Mouse (Mus musculus) midbrain, embryonic 13.5 days (tissue): ENCODE data around the gene Plekhh2. TPM values are rescaled to one million over a fixed set of nuclear protein-coding genes. Genes with fewer than 3 reads are reported as not detected.

Experiments used
- ATAC-seq: fragments of 200-750 bp; cut with Nextera tagmentation; 2 replicates; pipeline ENCODE4 v1.8.0; 2017; ENCODE audit warnings: mild to moderate bottlenecking, moderate TSS enrichment, moderate library complexity
- H3K27ac ChIP-seq: fragments of 300-500 bp; sonication (generic); 2 replicates; pipeline ENCODE4 v1.5.1; 2015; ENCODE audit warnings: inconsistent platforms, mild to moderate bottlenecking, moderate library complexity
- H3K27me3 ChIP-seq: fragments of 300-500 bp; sonication (generic); 2 replicates; pipeline ENCODE4 v1.6.1; 2015; ENCODE audit warnings: mild to moderate bottlenecking, inconsistent platforms
- H3K36me3 ChIP-seq: fragments of 300-500 bp; sonication (generic); 2 replicates; pipeline ENCODE4 v1.6.1; 2015; ENCODE audit warnings: mild to moderate bottlenecking, inconsistent platforms
- H3K4me1 ChIP-seq: fragments of 300-500 bp; sonication (generic); replicated peaks from 2 replicates; pipeline ENCODE4 v1.6.1; 2015; ENCODE audit warnings: inconsistent platforms
- H3K4me2 ChIP-seq: fragments of 300-500 bp; sonication (generic); replicated peaks from 2 replicates; pipeline ENCODE4 v1.6.1; 2015; ENCODE audit warnings: moderate library complexity, mild to moderate bottlenecking, inconsistent platforms
- H3K4me3 ChIP-seq: fragments of 300-500 bp; sonication (generic); replicated peaks from 2 replicates; pipeline ENCODE4 v1.5.1; 2015; ENCODE audit warnings: mild to moderate bottlenecking, inconsistent platforms
- H3K9ac ChIP-seq: fragments of 300-500 bp; sonication (generic); replicated peaks from 2 replicates; pipeline ENCODE4 v1.6.1; 2015; ENCODE audit warnings: mild to moderate bottlenecking, inconsistent platforms
- H3K9me3 ChIP-seq: fragments of 300-500 bp; sonication (generic); 2 replicates; pipeline ENCODE4 v1.6.1; 2016; ENCODE audit warnings: mild to moderate bottlenecking, inconsistent platforms
- WGBS: fragments of 180-500 bp; shearing (Covaris S2); methylation state at CpG from one replicate; pipeline ENCODE4 v1.1.7; 2015; 5-methylcytosine and 5-hydroxymethylcytosine counted together
- polyA plus RNA-seq: library from polyadenylated mRNA; unstranded; fragments of >200 nt; fragmentation: Nextera tagmentation; extraction: Ambion mirVana; gene quantifications from 2 replicates; pipeline ENCODE4 v1.2.1, GENCODE M21; 2015

Gene Plekhh2
- polyA plus RNA-seq, 1 experiment from 2014 or later: 1.7 TPM

DNA sequence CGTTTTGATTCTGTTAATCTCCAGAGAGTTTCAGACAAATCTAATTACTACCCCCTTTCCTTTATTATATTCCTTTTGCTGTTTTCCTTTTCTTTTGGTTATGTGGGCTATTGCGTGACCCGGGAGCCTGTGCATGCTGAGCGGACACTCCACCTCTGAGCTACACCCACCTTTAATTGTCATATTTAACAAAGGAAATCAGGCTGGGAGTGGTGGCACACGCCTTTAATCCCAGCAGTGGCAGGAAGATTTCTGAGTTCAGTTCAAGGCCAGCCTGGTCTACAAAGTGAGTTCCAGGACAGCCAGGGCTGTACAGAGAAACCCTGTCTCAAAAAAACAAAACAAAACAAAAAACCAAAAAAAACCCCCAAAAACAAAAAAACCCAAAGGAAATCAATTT lies 14.7 kb upstream of the Plekhh2 start:
- 84% methylated on average over 5 of the region's 5 CpGs for WGBS
- H3K9me3 ChIP-seq: no peaks in the 10 kb centered on the region
- H3K4me3 ChIP-seq: no peak overlapping the region
- no peaks in the 10 kb centered on the region for H3K4me1 ChIP-seq
- H3K27ac ChIP-seq: no peak overlapping the region
- H3K4me2 ChIP-seq: no peak overlapping the region
- H3K27me3 ChIP-seq: no peaks in the 10 kb centered on the region
- H3K36me3 ChIP-seq: no peaks in the 10 kb centered on the region
- H3K9ac ChIP-seq: no peak overlapping the region
- no peak for ATAC-seq

DNA sequence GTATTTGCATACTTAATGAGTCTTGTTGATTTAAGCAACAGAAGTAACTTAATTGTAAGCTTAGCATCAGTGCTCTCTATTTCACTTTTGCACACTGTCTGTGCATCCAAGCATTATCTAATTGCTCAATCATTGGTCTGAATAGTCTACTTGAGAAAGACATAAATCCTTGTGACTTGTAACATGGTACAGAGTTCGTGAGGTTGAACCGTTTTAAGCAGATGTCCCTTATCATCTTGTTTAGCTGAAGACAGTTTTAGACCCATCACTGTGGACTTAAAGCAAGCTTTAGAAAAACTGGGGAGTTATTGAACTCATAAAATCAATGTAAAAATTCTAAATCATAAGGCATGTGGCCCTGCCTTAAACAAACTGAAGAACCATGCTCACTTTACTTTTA lies 14.1 kb upstream of the Plekhh2 start:
- WGBS: 64% methylated on average over 2 of the region's 2 CpGs
- no peak for ATAC-seq
- no peaks in the 10 kb centered on the region for H3K36me3 ChIP-seq
- H3K4me2 ChIP-seq: no peak overlapping the region
- H3K27me3 ChIP-seq: no peaks in the 10 kb centered on the region
- H3K27ac ChIP-seq: no peak overlapping the region
- no peaks in the 10 kb centered on the region for H3K9me3 ChIP-seq
- no peak overlapping the region for H3K9ac ChIP-seq
- no peak overlapping the region for H3K4me3 ChIP-seq
- H3K4me1 ChIP-seq: no peaks in the 10 kb centered on the region

DNA sequence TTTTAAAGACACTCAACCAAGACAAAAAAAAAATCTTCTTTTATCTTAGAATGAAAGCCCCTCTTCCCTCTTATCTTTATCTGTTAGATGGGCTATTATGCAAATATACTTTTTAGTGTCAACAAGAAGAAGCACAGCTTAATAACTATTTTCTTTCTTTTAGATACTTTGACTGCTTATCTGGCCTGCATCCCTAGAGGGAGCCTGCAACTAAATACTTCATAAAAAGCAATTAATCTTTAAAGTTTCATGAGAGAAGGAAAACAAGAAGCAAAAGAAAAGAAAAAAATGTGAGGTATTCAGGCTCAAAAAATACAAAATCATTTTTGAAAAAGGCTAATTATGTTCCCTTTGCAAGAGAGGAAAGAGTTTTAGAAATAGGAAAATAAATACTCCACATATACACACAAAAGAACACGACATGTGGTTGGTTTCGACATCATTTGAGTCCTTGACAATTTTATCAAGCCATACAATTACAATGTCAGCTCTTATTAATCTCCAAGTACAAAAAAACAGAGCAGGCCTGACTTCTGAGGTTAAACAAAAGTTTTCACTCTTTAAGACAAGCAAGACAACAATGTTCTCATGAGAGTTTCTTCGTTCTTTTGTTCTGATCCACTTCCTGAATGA lies 13.6 kb upstream of the Plekhh2 start:
- no peak overlapping the region for H3K4me3 ChIP-seq
- H3K4me1 ChIP-seq: no peaks in the 10 kb centered on the region
- no peak overlapping the region for H3K27ac ChIP-seq
- no peaks in the 10 kb centered on the region for H3K27me3 ChIP-seq
- no peak overlapping the region for H3K4me2 ChIP-seq
- H3K9me3 ChIP-seq: no peaks in the 10 kb centered on the region
- no peak for ATAC-seq
- no peak overlapping the region for H3K9ac ChIP-seq
- no peaks in the 10 kb centered on the region for H3K36me3 ChIP-seq
- WGBS: 60% methylated on average over 3 of the region's 3 CpGs

DNA sequence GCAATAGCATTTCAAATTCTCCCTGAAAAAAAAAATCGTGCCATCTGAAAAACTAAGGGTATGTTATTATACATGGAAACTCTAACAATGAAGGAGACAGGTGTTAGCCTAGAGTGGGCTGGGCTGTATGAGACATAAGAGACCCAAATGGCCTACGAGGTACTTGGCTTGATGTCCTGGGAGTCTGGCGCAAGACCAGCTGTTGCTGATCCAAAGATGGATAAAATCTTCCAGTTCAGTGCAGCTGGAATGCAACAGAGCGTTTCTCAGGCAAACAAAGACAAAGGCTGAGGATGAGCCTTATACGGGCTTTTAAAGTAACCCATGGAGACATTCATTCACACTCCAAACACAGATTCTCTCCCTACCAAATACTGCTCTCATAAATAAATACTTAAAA lies 13.1 kb upstream of the Plekhh2 start:
- H3K4me3 ChIP-seq: no peak overlapping the region
- H3K36me3 ChIP-seq: no peaks in the 10 kb centered on the region
- H3K9ac ChIP-seq: no peak overlapping the region
- H3K4me1 ChIP-seq: no peaks in the 10 kb centered on the region
- no peaks in the 10 kb centered on the region for H3K27me3 ChIP-seq
- ATAC-seq: no peak
- H3K27ac ChIP-seq: no peak overlapping the region
- WGBS: 31% methylated on average over 5 of the region's 5 CpGs
- no peaks in the 10 kb centered on the region for H3K9me3 ChIP-seq
- H3K4me2 ChIP-seq: no peak overlapping the region

DNA sequence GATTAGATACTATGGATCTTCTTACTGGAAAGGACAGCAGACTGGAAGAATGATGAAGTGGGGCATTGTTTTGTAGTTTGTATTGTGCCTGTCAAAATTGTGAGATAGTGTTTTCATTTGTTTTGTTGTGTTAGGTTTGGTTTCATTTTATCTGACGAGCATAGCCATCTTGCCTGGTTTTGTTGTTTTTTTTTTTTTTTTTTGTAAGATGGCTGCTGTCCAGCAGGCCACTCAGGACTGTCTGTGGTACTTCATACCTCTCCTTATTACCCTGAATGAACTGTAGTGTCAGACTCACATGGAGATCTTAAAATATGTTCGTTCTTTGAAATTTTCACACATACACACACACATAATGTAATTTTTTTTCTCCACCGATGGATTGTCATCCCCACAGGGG lies 9.4 kb upstream of the Plekhh2 start:
- no peak for ATAC-seq
- Histone ChIP-seq H3K27me3 (no peaks in the 10 kb centered on the region), H3K4me3 (no peak overlapping the region), H3K4me1 (no peaks in the 10 kb centered on the region), H3K4me2 (no peak overlapping the region), H3K9ac (no peak overlapping the region), H3K36me3 (no peaks in the 10 kb centered on the region), H3K27ac (no peak overlapping the region), H3K9me3 (no peaks in the 10 kb centered on the region)
- WGBS: 89% methylated on average over 3 of the region's 3 CpGs

DNA sequence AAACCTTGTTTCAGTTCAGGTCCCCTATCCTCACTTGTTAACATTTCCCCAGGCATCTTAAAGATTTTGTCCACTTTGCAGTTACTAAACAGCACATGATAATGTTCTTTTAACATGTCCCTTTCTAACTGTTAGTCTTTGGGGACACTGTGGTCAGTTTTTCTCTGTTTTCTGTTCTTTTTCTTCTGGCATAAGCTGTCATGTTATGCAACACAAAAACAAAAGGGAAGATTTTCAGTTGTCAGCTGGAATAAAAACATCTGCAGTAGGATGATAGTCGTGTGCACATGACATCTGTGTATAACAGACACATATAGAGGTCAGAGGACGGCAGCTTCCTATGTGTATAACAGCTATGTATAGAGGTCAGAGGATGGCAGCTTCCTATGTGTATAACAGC lies 5.8 kb upstream of the Plekhh2 start:
- Histone ChIP-seq H3K27me3 (peaks cover 8% of the 10 kb centered on the region; the same call in 1 of the 2 replicates), H3K4me3 (no peak overlapping the region), H3K9ac (no peak overlapping the region), H3K27ac (no peak overlapping the region), H3K36me3 (no peaks in the 10 kb centered on the region), H3K4me1 (peaks cover 13% of the 10 kb centered on the region), H3K9me3 (no peaks in the 10 kb centered on the region), H3K4me2 (no peak overlapping the region)
- no peak for ATAC-seq
- WGBS: 77% methylated on average over 2 of the region's 2 CpGs

DNA sequence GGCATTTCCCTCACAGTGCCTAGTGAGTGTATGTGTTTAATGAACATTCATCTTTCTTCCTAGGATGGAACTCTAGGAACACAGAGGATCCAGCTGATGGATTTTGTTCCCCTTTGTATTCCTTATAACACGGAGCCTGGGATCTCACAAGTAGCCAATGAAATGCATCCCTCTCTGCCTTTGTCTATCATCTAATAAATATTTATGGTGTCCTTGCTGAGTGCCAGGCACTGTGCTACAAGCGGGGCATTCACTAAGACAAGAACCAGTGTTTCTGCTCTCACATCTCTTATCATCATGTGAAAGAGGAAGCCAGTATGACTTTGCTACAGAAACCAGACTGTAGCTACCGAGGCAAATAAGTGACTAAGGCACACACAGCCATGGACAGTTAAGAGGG lies 3.0 kb upstream of the Plekhh2 start:
- Histone ChIP-seq H3K9ac (no peak overlapping the region), H3K4me3 (no peak overlapping the region), H3K27ac (no peak overlapping the region), H3K27me3 (peaks cover 18% of the 10 kb centered on the region), H3K4me1 (peaks cover 26% of the 10 kb centered on the region), H3K4me2 (no peak overlapping the region), H3K9me3 (no peaks in the 10 kb centered on the region), H3K36me3 (no peaks in the 10 kb centered on the region)
- peak; percentile 41; the same call in 1 of the 2 replicates for ATAC-seq
- 11% methylated on average over 3 of the region's 3 CpGs for WGBS

DNA sequence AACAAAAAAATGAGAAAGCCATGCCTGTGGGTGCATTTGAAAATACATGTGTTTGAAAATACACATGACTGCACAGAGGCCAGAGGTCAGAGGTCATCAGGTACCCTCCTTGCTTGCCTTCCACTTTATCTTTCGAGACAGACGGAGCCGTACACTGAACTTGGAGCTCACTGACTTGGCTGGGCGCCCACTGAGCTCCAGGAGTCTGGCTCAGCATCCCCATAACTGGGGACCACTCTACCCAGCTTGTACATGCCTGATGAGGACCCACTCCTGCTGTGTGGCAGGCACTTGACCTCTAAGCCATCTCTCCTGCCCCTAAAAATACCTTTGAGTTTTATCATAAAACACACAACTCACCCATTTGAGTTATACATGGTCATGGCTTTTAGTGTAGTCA lies 2.5 kb upstream of the Plekhh2 start:
- no peak overlapping the region for H3K27ac ChIP-seq
- no peak overlapping the region for H3K4me2 ChIP-seq
- no peaks in the 10 kb centered on the region for H3K9me3 ChIP-seq
- H3K4me3 ChIP-seq: no peak overlapping the region
- no peak for ATAC-seq
- 63% methylated on average over 4 of the region's 4 CpGs for WGBS
- H3K4me1 ChIP-seq: peaks cover 26% of the 10 kb centered on the region
- H3K36me3 ChIP-seq: no peaks in the 10 kb centered on the region
- no peak overlapping the region for H3K9ac ChIP-seq
- H3K27me3 ChIP-seq: peaks cover 18% of the 10 kb centered on the region

DNA sequence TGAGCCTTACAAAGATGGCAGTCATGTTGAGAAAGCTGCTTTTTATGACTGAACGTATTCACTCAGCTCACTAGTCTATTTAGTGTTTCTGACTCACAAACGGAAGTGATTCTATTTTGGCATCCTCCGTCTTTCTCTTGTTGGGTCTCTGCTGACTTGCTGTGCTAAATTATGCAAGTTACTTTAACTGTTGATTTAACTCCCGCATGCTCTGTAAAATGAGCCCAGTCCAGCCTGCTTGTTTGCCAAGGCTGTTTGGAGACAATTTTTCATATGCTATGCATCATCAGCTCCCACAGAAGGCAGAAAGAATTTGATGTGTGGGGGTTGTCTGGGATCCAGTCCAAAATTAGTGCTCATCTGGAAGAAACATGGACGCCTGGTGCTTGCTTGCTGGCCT lies 1.3 kb upstream of the Plekhh2 start:
- Histone ChIP-seq H3K27me3 (peaks cover 18% of the 10 kb centered on the region), H3K9me3 (no peaks in the 10 kb centered on the region), H3K36me3 (no peaks in the 10 kb centered on the region), H3K9ac (no peak overlapping the region), H3K27ac (no peak overlapping the region), H3K4me1 (peaks cover 26% of the 10 kb centered on the region), H3K4me3 (no peak overlapping the region), H3K4me2 (no peak overlapping the region)
- 62% methylated on average over 5 of the region's 5 CpGs for WGBS
- ATAC-seq: no peak

DNA sequence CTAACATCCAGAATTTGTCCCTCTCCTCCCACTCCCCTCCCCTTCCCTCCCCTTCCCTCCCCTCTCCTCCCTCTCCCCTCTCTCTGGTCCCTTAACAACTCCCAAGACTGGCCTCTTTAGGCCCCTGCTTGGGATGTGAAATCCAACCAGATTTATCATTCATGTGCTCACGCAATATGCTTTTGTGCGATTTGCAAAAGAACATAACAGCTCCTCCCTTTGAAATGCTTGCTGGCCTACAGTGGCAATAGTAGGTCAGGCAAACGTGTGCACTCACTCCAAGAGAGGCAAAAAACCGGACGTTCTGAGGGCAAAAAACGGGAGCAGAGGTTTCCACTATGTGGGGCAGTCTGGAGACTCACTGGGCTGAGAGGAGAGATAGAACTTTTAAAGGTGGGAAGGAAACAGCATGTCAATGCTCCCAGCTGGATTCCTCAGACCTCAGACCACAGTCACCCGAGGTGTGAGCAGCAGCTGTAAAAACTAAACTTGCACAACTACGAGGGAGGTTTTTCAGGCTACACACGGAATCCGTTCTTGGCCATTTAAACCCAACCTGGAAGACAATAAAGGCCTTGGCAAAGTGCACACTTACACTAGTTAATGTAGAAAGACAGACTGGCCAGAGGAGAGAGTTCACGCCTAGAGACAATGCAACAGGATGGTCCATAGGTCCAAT lies 595 bp upstream of the Plekhh2 start:
- peaks cover 18% of the 10 kb centered on the region for H3K27me3 ChIP-seq
- H3K36me3 ChIP-seq: no peaks in the 10 kb centered on the region
- peak overlapping the region; percentile 85; the same call in 1 of the 2 replicates for H3K9ac ChIP-seq
- H3K4me1 ChIP-seq: peaks cover 26% of the 10 kb centered on the region
- H3K4me3 ChIP-seq: peak overlapping the region; percentile 74
- WGBS: 28% methylated on average over 11 of the region's 11 CpGs
- no peak for ATAC-seq
- no peak overlapping the region for H3K27ac ChIP-seq
- H3K4me2 ChIP-seq: peak overlapping the region; percentile 95
- no peaks in the 10 kb centered on the region for H3K9me3 ChIP-seq

DNA sequence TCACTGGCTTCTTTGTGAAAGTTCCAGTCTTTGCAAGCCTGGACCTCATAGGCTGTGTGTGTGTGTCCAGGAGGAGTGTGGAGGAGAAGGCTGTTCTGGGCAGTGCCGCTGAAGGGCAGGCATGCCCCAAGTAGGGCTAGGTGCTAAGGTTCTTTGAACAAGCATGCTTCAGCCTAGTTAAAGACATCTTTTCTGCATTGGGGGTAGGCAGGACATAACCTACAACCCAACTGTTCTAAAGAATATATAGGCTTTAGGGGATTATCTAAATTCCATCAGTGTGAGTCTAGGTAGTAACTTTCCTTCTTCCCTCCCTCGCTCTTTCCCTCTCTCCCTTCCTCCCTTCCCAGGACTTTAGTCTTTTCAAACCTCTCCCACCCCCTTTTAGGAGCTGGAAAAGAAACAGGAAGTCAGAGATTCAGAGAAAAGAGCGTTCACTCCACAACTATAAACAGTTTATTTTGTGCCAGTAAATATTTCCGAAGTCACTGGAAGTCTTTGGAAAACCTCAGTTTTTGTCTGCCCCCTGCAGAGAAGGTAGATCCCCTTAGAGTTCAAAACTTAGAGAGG lies 906 bp downstream of the Plekhh2 start:
- Histone ChIP-seq H3K36me3 (no peaks in the 10 kb centered on the region), H3K4me2 (peak overlapping the region; percentile 95), H3K27ac (no peak overlapping the region), H3K27me3 (peaks cover 18% of the 10 kb centered on the region), H3K9me3 (no peaks in the 10 kb centered on the region), H3K9ac (peak overlapping the region; percentile 85), H3K4me3 (peak overlapping the region; percentile 74), H3K4me1 (peaks cover 26% of the 10 kb centered on the region)
- WGBS: 42% methylated on average over 4 of the region's 4 CpGs
- peak; percentile 18; the same call in 1 of the 2 replicates for ATAC-seq

DNA sequence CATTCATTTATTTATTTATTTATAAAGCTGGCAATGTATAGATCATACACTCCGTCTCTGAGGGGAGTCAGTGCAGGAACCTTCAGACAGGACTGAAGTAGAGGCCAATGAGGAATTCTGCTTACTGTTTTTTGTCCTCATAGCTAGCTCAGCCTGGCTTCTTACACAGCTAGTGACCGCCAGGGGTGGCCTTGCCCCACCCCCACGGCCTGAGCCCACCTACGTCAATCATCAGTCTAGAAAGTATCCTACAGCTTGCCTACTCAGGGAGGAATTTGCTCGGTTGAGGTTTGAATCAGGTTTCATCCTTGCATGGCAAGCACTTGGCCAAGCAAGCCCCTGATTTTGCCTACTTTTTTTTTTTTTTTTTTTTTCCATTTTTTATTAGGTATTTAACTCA lies 4.2 kb downstream of the Plekhh2 start:
- H3K27me3 ChIP-seq: peaks cover 11% of the 10 kb centered on the region
- no peak overlapping the region for H3K4me2 ChIP-seq
- H3K27ac ChIP-seq: no peak overlapping the region
- no peak overlapping the region for H3K9ac ChIP-seq
- peaks cover 13% of the 10 kb centered on the region for H3K4me1 ChIP-seq
- no peaks in the 10 kb centered on the region for H3K36me3 ChIP-seq
- H3K9me3 ChIP-seq: no peaks in the 10 kb centered on the region
- no peak for ATAC-seq
- WGBS: 79% methylated on average over 5 of the region's 5 CpGs
- H3K4me3 ChIP-seq: no peak overlapping the region
